Mouse (Mus musculus) frontal cortex, postnatal 10 days (tissue): ENCODE results near the gene Coro2a.
A peak's percentile ranks its signal among the peaks of the same experiment; 100 is the strongest.

Experiments used
- DNase-seq, 2 experiments: peaks; one replicate each; pipeline ENCODE4 v3.0.0; 2022; ENCODE audit warnings: low spot score in 2 of 2, mixed read lengths in 1 of 2

Coro2a gene

DNA sequence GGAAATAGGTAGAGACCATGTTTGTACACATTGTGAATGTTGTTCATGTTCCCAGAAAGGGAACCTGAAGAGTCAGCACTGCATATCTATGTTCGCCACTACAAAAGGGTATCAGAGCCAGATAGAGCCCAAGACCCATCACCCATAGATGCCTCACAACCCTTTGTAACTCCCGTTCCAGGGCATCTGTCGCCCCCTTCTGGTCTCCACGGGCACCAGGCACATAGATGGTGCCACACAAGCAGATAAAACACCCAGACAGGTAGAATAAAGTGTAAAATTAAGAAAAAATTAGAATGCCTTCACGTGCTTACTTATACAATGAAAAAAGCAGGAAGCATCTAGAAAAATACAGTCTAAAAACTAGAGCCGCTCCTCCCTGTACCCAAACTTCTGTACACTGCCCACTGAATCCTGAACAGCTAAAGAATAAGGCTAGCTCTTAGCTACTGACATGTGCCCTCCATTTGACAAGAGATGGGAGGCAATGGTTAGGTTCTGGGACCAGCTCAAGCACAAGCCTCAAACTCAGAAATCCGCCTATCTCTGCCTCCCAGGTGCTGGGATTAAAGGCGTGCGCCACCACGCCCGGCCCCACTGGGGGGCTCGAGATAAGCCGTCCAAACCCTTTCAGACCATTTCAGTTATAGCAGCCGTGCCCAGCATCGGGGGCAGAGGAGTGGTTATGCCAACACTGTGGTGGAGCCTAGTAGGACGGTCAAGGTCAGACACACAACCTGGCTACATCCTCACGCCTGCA, 75.0 kb downstream of the Coro2a start:
- DNase-seq = no peak

- no peak for DNase-seq
Measured at GRCm38 (mm10) chr4:46526226-46526625, 75.8 kb downstream of the Coro2a start.

- no peak for DNase-seq
Measured at GRCm38 (mm10) chr4:46523324-46523723, 78.7 kb downstream of the Coro2a start.

DNA sequence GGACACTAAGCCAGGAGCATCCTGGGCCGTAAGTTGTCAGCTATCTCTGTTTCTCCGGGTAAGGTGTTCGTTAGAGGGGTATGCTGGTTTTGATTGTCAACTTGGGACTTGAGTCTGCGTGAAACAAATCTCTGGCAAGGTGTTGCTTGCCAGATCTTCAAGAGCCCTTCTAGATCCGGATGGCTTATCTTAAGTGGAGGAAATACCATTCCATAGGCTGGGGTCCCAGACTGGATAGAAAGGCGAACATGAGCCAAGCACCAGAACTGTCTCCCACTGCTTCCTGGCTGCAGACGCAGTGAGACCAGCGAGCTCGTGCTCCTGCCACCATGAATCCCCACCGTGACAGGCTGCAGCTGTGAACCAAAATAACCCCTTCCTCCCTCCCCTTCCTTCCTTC, 80.5 kb downstream of the Coro2a start:
- DNase-seq = no peak

- no peak for DNase-seq
Measured at GRCm38 (mm10) chr4:46520491-46520890, 81.5 kb downstream of the Coro2a start.

DNA sequence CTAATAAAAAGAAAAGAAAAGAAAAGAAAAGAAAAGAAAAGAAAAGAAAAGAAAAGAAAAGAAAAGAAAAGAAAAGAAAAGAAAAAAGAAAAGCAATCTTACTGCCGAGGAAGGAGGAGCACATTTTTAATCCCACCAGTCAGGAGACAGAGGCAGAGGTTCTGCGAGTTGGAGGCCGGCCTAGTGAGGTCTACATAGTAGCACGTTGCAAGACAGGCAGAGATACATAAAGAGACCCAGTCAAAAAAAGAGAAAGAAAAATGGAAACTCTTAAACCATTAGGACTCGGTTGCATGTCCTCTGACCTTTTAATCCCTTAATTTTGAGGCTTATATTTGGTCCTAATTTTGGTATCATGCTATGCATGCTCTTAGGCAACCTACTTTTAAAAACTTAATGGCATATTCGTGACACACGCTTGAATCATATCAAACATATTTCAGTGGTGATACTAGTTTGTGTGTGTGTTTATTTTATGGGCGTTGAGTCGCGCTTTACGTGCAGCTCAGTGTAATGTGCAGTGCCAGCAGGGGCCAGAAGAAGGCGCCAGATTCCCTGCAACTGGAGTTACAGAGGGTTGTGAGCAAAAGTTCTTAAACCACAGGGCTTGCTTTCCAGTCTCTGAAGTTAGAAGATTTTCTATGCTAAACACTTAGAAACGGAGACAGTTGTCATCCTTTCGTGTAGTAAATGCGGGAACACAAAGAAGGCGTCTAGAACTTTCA, 94.1 kb downstream of the Coro2a start:
- peak; percentile 40 to 67 for DNase-seq

DNA sequence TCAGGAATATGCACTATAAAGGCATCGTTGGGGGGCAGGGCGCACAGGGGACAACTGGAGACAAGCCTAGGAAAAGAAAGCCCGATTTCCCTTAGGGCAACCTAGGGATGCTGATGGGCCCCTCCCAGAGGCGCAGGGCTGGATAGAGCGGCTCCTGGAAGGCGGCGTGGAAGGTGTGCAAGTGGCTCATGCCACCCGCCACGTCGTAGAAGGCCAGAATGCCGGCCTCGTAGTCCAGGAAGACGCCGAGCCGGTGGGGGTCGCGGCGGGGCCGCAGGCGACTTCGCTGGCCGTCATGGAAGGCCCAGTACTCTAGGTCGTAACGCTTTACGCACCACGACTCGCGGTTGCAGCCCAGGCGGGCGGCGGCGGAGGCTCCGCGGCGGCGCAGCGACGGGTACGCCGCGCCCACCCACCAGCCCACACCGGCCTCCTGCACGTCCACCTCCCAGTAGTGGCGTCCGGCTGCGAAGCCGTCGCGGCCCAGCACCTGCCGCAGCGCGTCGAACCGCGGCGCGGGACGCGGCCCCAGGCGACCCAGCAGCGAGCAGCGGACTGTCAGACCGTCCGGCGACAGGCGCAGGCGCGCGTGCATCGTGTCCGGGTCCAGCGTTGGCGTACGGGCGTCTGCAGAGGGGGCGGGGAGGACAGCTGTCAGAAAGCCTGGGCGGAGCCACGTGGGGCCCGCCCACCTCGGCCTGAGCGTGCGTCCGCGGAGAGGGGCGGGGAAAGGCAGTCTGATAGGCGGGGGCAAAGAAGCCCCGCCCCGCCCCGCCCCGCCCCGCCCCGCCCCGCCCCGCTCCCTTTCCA, 95.0 kb downstream of the Coro2a start:
- DNase-seq = peak; percentile 90 to 92

- no peak for DNase-seq
Measured at GRCm38 (mm10) chr4:46505361-46506057, 96.5 kb downstream of the Coro2a start.

- DNase-seq = no peak
Measured at GRCm38 (mm10) chr4:46503881-46504280, 98.1 kb downstream of the Coro2a start.

DNA sequence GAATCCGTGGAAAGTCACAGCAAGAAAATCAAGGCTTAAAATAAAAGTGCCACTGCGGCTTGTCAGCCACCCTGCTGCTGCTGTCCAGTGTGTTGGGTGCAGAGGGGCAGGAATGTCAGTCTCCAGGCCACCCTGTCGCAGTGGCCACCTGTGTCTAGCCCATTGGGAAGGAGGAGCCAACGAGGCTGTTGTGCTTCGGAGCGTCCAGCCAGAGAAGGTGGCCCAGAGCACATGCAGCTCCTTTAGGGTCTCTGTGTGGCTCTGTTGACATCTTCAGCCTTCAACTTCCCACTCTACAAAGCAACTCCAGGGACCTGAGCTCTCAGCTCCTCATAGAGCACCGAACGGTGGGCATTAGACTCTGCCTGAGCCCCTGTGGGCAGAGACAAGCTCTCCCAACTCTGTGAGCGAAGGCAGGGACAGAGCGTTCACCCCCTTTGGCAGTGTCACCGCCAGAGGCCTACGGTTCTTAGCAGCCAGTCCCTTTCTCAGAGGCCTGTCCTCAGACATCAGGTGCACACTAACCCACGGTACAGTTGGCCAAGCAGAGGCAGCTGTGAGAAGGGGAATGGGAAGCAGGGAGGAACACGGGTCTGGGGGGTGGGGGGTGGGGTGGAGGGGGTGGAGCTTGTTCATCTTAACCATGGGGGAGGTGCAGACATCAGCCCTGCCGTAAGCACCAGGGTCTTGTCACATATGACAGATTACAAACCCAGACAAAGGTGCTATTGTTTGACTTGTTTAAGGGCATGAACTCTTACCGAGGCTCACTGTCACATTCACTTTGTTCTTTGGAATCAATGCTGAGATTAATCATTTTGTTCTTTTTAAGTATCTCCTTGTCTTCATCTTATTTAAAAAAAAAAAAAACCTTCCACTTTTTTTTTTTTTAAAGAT, 99.1 kb downstream of the Coro2a start:
- no peak for DNase-seq

DNA sequence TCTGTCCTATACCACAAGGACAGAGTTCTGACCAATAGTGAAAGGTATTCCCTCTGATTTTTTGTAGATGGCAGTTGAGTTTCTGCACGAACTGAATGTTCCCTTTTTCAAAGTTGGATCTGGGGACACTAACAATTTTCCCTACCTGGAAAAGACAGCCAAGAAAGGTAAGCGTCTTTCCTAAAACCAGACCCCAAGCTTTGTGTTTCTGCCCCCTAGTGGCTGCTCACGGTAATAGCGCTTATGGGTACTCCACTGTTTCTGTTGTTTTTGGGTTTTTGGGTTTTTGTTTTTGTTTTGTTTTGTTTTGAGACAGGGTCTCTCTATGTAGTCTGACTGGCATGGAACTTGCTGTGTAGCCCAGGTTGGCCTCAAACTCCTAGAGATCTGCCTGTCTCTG, 103.0 kb downstream of the Coro2a start:
- DNase-seq = no peak

- no peak for DNase-seq
Measured at GRCm38 (mm10) chr4:46498511-46498910, 103.5 kb downstream of the Coro2a start.

DNA sequence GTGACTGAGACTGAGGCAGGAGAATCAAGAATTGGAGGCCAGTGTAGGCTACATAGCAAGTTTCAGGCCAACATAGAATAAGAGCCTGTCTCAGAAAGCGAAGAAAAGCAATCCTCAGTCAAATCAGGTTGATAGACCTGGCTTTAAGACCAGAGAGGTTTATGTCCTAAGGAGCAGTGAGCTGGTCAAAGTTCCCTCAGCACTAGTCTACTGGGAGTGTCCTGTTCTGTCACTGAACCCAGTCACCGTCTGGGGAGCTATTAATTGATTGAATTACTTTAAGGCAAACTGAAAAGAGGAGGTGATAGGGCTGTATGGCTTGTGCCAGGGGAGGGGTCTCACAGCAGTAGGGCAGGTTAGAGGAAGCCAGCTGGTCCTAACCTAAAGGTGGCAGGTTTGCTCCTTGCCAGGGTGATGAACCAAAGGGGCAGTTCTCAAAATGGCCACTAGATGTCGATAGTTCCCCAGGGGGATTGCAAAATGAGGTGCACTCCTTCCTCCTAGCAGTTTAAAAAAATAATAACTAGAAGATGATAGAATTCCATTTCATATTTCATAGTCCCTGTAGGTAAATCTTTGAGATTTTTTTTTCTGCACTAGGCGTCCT, 104.6 kb downstream of the Coro2a start:
- peak in 1 of 2 experiments; percentile 40 for DNase-seq

DNA sequence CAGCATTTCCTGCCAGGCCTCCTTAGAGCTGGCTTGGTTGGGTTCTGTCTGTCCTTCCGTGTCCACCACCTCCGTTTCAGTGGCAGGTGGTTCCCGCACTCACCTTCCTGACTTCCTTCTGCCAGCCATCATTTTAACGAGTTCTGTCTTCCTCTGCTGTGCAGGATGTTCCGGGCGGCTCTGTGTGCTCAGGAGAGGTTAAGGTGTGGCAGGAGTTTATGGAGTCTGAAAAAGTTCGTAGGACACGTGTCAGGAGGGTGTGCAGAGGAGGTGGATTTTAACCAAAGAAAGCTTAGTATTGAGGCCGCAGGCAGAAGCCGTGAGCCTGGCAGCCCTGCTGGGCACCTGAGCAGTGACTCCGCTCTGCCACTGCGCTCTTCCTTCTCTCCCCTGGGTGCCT, 106.5 kb downstream of the Coro2a start:
- DNase-seq = no peak

DNA sequence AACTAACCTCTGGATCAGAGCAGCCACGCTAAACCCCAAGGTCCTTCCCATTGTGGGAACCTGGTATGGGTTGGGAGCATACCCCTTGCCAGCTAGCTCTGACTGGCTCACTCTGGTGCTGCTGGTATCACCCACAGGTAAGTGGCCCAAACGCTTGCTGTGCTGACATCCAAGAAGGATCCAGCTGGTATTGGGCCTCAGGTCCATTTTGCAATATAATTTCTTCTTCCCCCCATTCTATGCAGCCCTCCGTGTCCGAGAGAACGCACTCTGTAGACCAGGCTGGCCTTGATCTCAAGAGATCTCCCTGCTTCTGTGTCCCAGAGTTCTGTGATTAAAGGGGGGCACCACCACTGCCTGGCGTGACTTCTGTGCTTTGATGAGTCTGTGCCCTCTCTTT, 108.9 kb downstream of the Coro2a start:
- no peak for DNase-seq

DNA sequence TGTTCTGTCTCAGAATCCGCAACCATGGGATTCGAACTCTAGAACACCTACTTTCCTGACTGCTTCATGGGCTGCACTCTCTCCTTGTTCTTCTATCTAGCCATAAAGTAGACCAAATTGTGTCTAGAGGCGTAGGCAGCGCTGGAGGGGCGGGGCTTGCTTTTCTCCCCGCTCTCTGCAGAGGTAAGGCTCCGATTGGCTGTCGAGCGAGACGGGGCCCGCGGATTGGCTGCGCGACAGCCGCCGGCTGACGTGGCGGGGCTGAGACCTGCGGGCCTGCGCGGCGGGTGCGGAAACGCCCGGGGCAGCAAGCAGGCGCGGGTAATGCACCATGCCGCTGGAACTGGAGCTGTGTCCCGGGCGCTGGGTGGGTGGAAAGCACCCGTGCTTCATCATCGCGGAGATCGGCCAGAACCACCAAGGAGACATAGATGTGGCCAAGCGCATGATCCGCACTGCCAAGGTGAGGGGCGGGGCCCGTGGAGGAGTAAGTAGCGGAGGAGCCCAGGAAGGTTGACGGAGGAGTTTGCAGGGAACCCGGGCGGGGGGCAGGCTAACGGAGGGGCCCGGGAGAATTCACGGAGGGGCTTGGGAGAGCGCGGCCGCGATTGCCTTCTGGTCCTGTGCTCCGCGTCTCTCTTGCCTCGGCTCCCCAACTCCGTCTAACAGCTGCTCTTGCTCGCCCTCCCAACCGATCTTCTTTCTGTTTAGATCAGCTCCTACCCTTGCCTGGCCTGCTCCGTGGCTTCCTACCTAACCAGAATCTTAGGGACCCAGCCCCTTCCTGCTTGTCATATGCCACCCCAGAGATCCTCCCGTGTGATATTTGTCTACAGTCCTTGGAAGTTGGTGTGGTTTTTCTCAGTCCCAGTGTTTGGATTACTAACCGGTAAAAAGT, 112.7 kb downstream of the Coro2a start, which contains the start of gene Nans:
TSS of gene Nans (plus strand) at position 221 of the 898 bp plus-strand sequence.
- peak; percentile 86 to 93 for DNase-seq

DNA sequence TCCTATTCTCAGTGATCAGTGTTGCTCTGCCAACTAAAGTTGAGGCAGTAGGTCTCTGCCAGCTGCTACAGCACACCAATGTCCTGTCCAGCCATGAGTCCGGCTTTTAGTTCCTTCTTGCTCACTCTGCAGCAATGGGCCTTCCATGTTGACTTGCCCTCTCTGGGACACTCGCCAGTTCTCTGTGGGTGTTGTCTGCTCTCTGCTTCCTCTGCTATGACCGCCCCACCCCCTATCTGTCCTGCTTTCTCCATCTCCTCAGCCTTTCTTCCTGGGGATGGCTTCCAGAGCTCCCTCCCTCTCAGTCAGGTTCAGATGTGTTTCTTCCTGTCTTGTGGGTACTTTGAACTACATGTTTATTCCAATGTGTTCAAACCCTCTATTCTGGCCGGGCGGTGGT, 114.7 kb downstream of the Coro2a start:
- DNase-seq = peak; percentile 54 to 55
